Mouse (Mus musculus): ENCODE measurements around the gene Hmgxb4.
A peak's percentile ranks its signal among the peaks of the same experiment; 100 is the strongest.
"Not testable (repeated sequence)": the region's sequence is repeated elsewhere in the genome, so short reads cannot be mapped to it uniquely, and the experiment has no call there.

Hmgxb4 gene

GRCm38 (mm10) chr8:74993081-74993474, at the start of gene Hmgxb4:
Gene Hmgxb4 (plus strand): TSS chr8:74993356.
- no peak for DNase-seq (ENCODE audit: low spot score)

DNA sequence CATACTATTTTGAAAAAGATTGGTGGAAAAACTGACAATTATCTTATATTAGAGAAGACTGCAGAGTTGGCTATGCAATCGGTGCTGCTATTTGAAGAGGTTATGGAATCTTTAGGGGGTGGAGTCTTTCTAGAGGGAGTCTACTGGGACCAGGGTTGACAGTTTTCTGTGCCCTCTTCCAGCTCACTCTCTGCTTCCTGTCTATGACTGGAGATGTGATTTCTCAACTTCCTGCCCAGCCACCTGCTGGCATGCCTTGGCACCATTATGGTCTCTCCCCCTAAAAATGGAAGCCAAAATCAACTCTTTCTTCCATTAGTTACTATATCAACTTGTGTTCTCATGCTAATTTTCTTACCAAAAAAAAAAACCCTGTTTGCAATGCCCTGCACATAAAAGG, 43.7 kb upstream of the Hmgxb4 start:
- no peak for DNase-seq (ENCODE audit: low spot score)

DNA sequence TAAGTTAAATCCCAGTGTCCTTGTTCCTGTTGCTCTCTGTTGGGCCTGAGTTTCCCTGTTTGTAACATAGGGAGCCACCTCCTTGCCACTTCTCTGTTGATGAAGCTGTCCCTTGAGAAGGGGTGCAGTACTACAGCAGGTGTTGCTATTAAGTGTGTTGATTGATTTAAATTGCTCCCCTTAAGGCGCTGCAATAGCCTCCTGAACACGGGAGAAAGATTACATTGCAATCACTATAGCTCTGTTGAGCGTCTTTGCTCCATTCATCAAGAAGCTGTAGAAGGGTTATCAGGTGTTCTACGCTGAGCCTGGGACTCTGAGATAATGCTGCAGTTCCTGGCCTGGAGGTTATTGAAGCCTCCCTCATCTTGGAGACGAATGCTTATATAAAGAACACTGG, 29.2 kb upstream of the Hmgxb4 start:
- DNase-seq (ENCODE audit: low spot score), result no peak

GRCm38 (mm10) chr8:74970286-74970685, 22.9 kb upstream of the Hmgxb4 start:
- not testable (repeated sequence) for DNase-seq (ENCODE audit: low spot score)

DNA sequence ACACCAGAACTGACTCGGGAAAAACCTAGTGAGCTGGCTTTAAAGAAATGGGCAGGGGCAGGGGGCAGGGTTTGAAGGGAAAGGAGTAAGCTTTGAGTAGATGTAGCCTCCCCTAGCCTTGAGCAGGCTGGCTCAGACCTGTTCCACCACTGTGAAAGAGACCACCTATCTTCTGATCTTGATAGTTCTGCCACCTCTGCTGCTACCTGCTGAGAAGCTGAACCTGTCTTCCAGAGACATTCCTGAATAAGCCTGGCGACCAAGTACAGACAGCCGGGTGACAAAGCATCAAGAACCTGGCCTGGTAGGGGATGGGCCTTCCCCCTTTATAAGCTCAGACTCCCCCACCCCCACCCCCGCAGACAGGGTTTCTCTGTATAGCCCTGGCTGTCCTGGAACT, 21.5 kb upstream of the Hmgxb4 start:
- no peak for DNase-seq (ENCODE audit: low spot score)

- DNase-seq (ENCODE audit: low spot score), result no peak
These were observed 20.8 kb upstream of the Hmgxb4 start for GRCm38 (mm10) chr8:74972322-74972883.

- no peak for DNase-seq (ENCODE audit: low spot score)
These were observed 19.9 kb upstream of the Hmgxb4 start for GRCm38 (mm10) chr8:74973121-74973869.

GRCm38 (mm10) chr8:74973904-74974303, 19.3 kb upstream of the Hmgxb4 start:
- DNase-seq (ENCODE audit: low spot score), result no peak

DNA sequence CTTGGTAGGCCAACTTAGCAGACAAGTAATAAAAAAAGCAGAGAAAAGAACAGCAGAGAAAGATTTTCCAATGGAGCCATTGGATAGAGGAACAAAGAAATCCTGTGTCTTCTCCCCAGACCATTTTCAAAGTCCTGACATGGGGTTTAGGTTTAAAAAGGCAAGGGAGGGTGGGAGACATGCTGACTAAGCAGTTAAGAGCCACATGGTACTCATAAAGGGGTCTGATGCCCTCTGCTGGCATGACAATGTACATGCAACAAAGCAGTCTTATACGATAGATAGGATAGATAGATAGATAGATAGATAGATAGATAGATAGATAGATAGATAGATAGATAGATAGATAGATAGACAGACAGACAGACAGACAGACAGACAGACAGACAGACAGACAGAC, 15.7 kb upstream of the Hmgxb4 start:
- DNase-seq (ENCODE audit: low spot score), result no peak

- DNase-seq (ENCODE audit: low spot score), result no peak
These were observed 13.0 kb upstream of the Hmgxb4 start for GRCm38 (mm10) chr8:74980060-74980710.

GRCm38 (mm10) chr8:74980711-74981062, 12.5 kb upstream of the Hmgxb4 start:
- DNase-seq (ENCODE audit: low spot score), result peak; percentile 40

DNA sequence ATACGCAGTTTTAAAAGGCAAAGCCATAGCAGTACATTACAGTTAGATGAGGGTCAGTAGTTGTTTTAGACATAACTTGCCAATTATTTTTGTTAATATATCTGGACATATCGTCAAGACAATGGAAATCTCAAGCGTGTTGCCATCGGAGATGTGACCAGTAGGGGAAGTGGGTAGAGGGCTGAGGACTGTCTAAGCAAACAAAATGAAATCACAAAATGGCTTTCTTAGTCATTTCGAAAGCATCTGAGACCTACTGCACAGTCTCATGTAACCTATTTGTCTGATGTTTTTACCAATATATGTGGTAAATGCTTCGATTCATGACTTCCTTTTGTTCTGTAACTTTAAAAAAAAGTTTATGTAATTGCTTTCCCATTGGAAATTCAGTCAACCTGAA, 11.3 kb upstream of the Hmgxb4 start:
- DNase-seq (ENCODE audit: low spot score), result no peak

GRCm38 (mm10) chr8:74987436-74987835, 5.7 kb upstream of the Hmgxb4 start:
- no peak for DNase-seq (ENCODE audit: low spot score)

DNA sequence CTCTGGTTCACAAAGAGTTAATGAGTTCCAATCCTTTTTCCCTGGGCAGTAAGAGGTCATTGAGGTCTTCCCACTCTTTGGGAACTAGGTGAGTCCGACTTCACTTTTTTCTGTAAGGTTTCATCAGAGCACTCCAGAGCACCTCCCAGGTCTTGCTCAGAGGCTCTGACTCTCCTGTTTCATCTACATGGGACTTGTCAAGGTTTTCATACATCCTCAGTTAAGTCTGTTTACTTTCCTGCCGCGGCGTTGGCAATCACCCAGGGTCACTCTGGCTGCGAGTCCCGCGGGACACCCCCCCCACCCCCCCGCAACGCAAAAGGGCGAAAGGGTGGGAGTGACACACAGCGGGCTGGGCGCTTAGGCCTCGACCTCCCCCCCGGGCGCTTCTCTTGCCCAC, 3.1 kb upstream of the Hmgxb4 start:
- peak; percentile 29 for DNase-seq (ENCODE audit: low spot score)

GRCm38 (mm10) chr8:74993475-74994451, 607 bp downstream of the Hmgxb4 start:
- peak; percentile 86 for DNase-seq (ENCODE audit: low spot score)

GRCm38 (mm10) chr8:74994540-74994939, 1.4 kb downstream of the Hmgxb4 start:
- no peak for DNase-seq (ENCODE audit: low spot score)

GRCm38 (mm10) chr8:75000431-75000830, 7.3 kb downstream of the Hmgxb4 start:
- DNase-seq (ENCODE audit: low spot score), result no peak

- DNase-seq (ENCODE audit: low spot score), result no peak
These were observed 15.7 kb downstream of the Hmgxb4 start for GRCm38 (mm10) chr8:75008826-75009225.

- DNase-seq (ENCODE audit: low spot score), result no peak
These were observed 20.4 kb downstream of the Hmgxb4 start for GRCm38 (mm10) chr8:75013557-75013956.

- no peak for DNase-seq (ENCODE audit: low spot score)
These were observed 20.8 kb downstream of the Hmgxb4 start for GRCm38 (mm10) chr8:75013964-75014363.

- DNase-seq (ENCODE audit: low spot score), result no peak
These were observed 22.8 kb downstream of the Hmgxb4 start for GRCm38 (mm10) chr8:75015981-75016380.

DNA sequence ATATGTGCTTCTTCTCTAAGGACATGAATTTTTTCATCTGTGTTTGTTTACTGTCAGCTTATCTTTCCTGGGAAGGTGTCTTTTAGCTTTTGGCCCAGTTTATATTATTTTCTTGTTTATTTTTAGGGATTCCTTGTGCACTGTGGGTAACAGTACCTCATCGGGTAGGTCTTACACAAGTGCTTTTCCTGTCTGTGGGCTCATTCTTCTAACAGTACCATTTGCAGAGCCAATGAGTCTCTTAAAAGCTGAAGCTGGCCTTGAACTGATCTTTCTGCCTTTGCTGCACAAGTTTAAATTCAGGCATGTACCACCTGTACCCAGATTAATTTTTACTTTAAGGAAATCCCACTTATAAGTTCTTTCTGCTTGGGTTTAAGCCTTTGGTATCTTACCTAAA, 23.3 kb downstream of the Hmgxb4 start:
- DNase-seq (ENCODE audit: low spot score), result no peak
